Mouse (Mus musculus): ENCODE results near the gene Tgfb2. TPM values are rescaled to one million over a fixed set of nuclear protein-coding genes. Genes with fewer than 3 reads are reported as not detected.

The Tgfb2 gene
- total RNA-seq, 1 experiment, result 10.4 TPM

GRCm38 (mm10) chr1:186657559-186658219, 48.1 kb downstream of the Tgfb2 start:
- Histone ChIP-seq H3K9ac (ENCODE audit: insufficient read depth, low read depth, low read length, poor library complexity, severe bottlenecking) (no peak overlapping the region), H3K9me3 (ENCODE audit: control insufficient read depth, insufficient read depth, low read depth, low read length) (no peaks in the 10 kb centered on the region), H3K4me1 (ENCODE audit: control insufficient read depth in 2 of 2, insufficient read depth in 2 of 2, low read length in 2 of 2, poor library complexity in 1 of 2) (peaks cover 0 to 5% of the 10 kb centered on the region in 2 experiments; a peak in 1 of 4 replicates), H3K4me3 (ENCODE audit: insufficient read depth in 1 of 2, low read depth in 1 of 2, low read length in 2 of 2, poor library complexity in 1 of 2, severe bottlenecking in 1 of 2) (no peak overlapping the region), H3K36me3 (ENCODE audit: control insufficient read depth, insufficient read depth, low read length, poor library complexity, severe bottlenecking) (no peaks in the 10 kb centered on the region), H3K27ac (ENCODE audit: insufficient read depth, low read depth, low read length, poor library complexity, severe bottlenecking) (no peak overlapping the region)
- in situ Hi-C loops (cut with MboI; ENCODE audit: low sequenced_read_pairs in 2 of 2, unreplicated experiment in 2 of 2), result no loop called here
- TF ChIP-seq HCFC1 (IDR thresholded peaks at IDR 0.05; ENCODE audit: borderline replicate concordance, insufficient read depth, low read length) (no peak), CHD2 (IDR thresholded peaks at IDR 0.05; ENCODE audit: low read depth, low read length) (peak; percentile 25; the same call in 1 of the 2 replicates)
- no peak for DNase-seq (ENCODE audit: low read depth, low spot score)

- Histone ChIP-seq H3K27ac (ENCODE audit: insufficient read depth, low read depth, low read length, poor library complexity, severe bottlenecking) (no peak overlapping the region), H3K4me1 (ENCODE audit: control insufficient read depth in 2 of 2, insufficient read depth in 2 of 2, low read length in 2 of 2, poor library complexity in 1 of 2) (peaks cover 0 to 5% of the 10 kb centered on the region in 2 experiments; a peak in 1 of 4 replicates), H3K4me3 (ENCODE audit: insufficient read depth in 1 of 2, low read depth in 1 of 2, low read length in 2 of 2, poor library complexity in 1 of 2, severe bottlenecking in 1 of 2) (no peak overlapping the region), H3K9me3 (ENCODE audit: control insufficient read depth, insufficient read depth, low read depth, low read length) (no peaks in the 10 kb centered on the region), H3K9ac (ENCODE audit: insufficient read depth, low read depth, low read length, poor library complexity, severe bottlenecking) (no peak overlapping the region), H3K36me3 (ENCODE audit: control insufficient read depth, insufficient read depth, low read length, poor library complexity, severe bottlenecking) (no peaks in the 10 kb centered on the region)
- DNase-seq (ENCODE audit: low read depth, low spot score), result no peak
- no peak for TF ChIP-seq ZNF384 (IDR thresholded peaks at IDR 0.05; ENCODE audit: low read depth, low read length)
- TF ChIP-seq HCFC1 (IDR thresholded peaks at IDR 0.05; ENCODE audit: borderline replicate concordance, insufficient read depth, low read length), result no peak
- TF ChIP-seq CHD2 (IDR thresholded peaks at IDR 0.05; ENCODE audit: low read depth, low read length), result no peak
- no peak for TF ChIP-seq MAFK (IDR thresholded peaks at IDR 0.05; ENCODE audit: insufficient read depth, low read depth, low read length)
- no peak for TF ChIP-seq ZC3H11A (IDR thresholded peaks at IDR 0.05; ENCODE audit: borderline replicate concordance, low read depth, low read length)
- in situ Hi-C loops (cut with MboI; ENCODE audit: low sequenced_read_pairs in 2 of 2, unreplicated experiment in 2 of 2), result no loop called here
Observed at GRCm38 (mm10) chr1:186656732-186657329, 49.0 kb downstream of the Tgfb2 start.

- TF ChIP-seq MAFK (IDR thresholded peaks at IDR 0.05; ENCODE audit: insufficient read depth, low read depth, low read length), result no peak
- TF ChIP-seq ZNF384 (IDR thresholded peaks at IDR 0.05; ENCODE audit: low read depth, low read length), result no peak
- TF ChIP-seq CHD2 (IDR thresholded peaks at IDR 0.05; ENCODE audit: low read depth, low read length), result no peak
- TF ChIP-seq ZC3H11A (IDR thresholded peaks at IDR 0.05; ENCODE audit: borderline replicate concordance, low read depth, low read length), result no peak
- no peak for TF ChIP-seq HCFC1 (IDR thresholded peaks at IDR 0.05; ENCODE audit: borderline replicate concordance, insufficient read depth, low read length)
- Histone ChIP-seq H3K9me3 (ENCODE audit: control insufficient read depth, insufficient read depth, low read depth, low read length) (no peaks in the 10 kb centered on the region), H3K27ac (ENCODE audit: insufficient read depth, low read depth, low read length, poor library complexity, severe bottlenecking) (no peak overlapping the region), H3K36me3 (ENCODE audit: control insufficient read depth, insufficient read depth, low read length, poor library complexity, severe bottlenecking) (no peaks in the 10 kb centered on the region), H3K4me3 (ENCODE audit: insufficient read depth in 1 of 2, low read depth in 1 of 2, low read length in 2 of 2, poor library complexity in 1 of 2, severe bottlenecking in 1 of 2) (no peak overlapping the region), H3K4me1 (ENCODE audit: control insufficient read depth in 2 of 2, insufficient read depth in 2 of 2, low read length in 2 of 2, poor library complexity in 1 of 2) (peaks cover 0 to 5% of the 10 kb centered on the region in 2 experiments; a peak in 1 of 4 replicates), H3K9ac (ENCODE audit: insufficient read depth, low read depth, low read length, poor library complexity, severe bottlenecking) (no peak overlapping the region)
- no peak for DNase-seq (ENCODE audit: low read depth, low spot score)
- in situ Hi-C loops (cut with MboI; ENCODE audit: low sequenced_read_pairs in 2 of 2, unreplicated experiment in 2 of 2), result no loop called here
Observed at GRCm38 (mm10) chr1:186656201-186656600, 49.6 kb downstream of the Tgfb2 start.

GRCm38 (mm10) chr1:186655096-186655495, 50.7 kb downstream of the Tgfb2 start:
- TF ChIP-seq MAFK (IDR thresholded peaks at IDR 0.05; ENCODE audit: insufficient read depth, low read depth, low read length) (no peak), ZC3H11A (IDR thresholded peaks at IDR 0.05; ENCODE audit: borderline replicate concordance, low read depth, low read length) (no peak), HCFC1 (IDR thresholded peaks at IDR 0.05; ENCODE audit: borderline replicate concordance, insufficient read depth, low read length) (no peak), CHD2 (IDR thresholded peaks at IDR 0.05; ENCODE audit: low read depth, low read length) (no peak), ZNF384 (IDR thresholded peaks at IDR 0.05; ENCODE audit: low read depth, low read length) (no peak)
- H3K36me3 ChIP-seq (ENCODE audit: control insufficient read depth, insufficient read depth, low read length, poor library complexity, severe bottlenecking), result no peaks in the 10 kb centered on the region
- no peak overlapping the region for H3K9ac ChIP-seq (ENCODE audit: insufficient read depth, low read depth, low read length, poor library complexity, severe bottlenecking)
- no peak for DNase-seq (ENCODE audit: low read depth, low spot score)
- in situ Hi-C loops (cut with MboI; ENCODE audit: low sequenced_read_pairs in 2 of 2, unreplicated experiment in 2 of 2), result no loop called here
- H3K9me3 ChIP-seq (ENCODE audit: control insufficient read depth, insufficient read depth, low read depth, low read length), result no peaks in the 10 kb centered on the region
- peaks cover 0 to 5% of the 10 kb centered on the region in 2 experiments; a peak in 1 of 4 replicates for H3K4me1 ChIP-seq (ENCODE audit: control insufficient read depth in 2 of 2, insufficient read depth in 2 of 2, low read length in 2 of 2, poor library complexity in 1 of 2)
- no peak overlapping the region for H3K27ac ChIP-seq (ENCODE audit: insufficient read depth, low read depth, low read length, poor library complexity, severe bottlenecking)
- H3K4me3 ChIP-seq (ENCODE audit: insufficient read depth in 1 of 2, low read depth in 1 of 2, low read length in 2 of 2, poor library complexity in 1 of 2, severe bottlenecking in 1 of 2), result no peak overlapping the region

Measured in ES-E14 (cell line).